Mouse (Mus musculus) midbrain, embryonic 16.5 days (tissue): ENCODE measurements around the gene Kank1. TPM values are rescaled to one million over a fixed set of nuclear protein-coding genes. Genes with fewer than 3 reads are reported as not detected.

Source experiments
- ATAC-seq: fragments of 200-750 bp; cut with Nextera tagmentation; 2 replicates; pipeline ENCODE4 v1.8.0; 2017; ENCODE audit warnings: moderate TSS enrichment
- H3K27ac ChIP-seq: fragments of 300-500 bp; sonication (generic); 2 replicates; pipeline ENCODE4 v1.5.1; 2014; ENCODE audit warnings: mild to moderate bottlenecking, low read length, mixed read lengths
- H3K27me3 ChIP-seq: fragments of 300-500 bp; sonication (generic); 2 replicates; pipeline ENCODE4 v1.6.1; 2014; ENCODE audit warnings: low read depth, low read length, mixed read lengths; ENCODE audit not compliant: control insufficient read depth, insufficient read depth
- H3K36me3 ChIP-seq: fragments of 300-500 bp; sonication (generic); 2 replicates; pipeline ENCODE4 v1.6.1; 2014; ENCODE audit warnings: mild to moderate bottlenecking, low read length, moderate library complexity, mixed read lengths; ENCODE audit not compliant: control insufficient read depth, insufficient read depth
- H3K4me1 ChIP-seq: fragments of 300-500 bp; sonication (generic); 2 replicates; pipeline ENCODE4 v1.6.1; 2014; ENCODE audit warnings: mild to moderate bottlenecking, low read length, mixed read lengths; ENCODE audit not compliant: control insufficient read depth, insufficient read depth
- H3K4me2 ChIP-seq: fragments of 300-500 bp; sonication (generic); 2 replicates; pipeline ENCODE4 v1.6.1; 2014; ENCODE audit warnings: mild to moderate bottlenecking, low read length, mixed read lengths
- H3K4me3 ChIP-seq: fragments of 300-500 bp; sonication (generic); 2 replicates; pipeline ENCODE4 v1.5.1; 2014; ENCODE audit warnings: low read depth, mild to moderate bottlenecking, low read length, moderate library complexity, mixed read lengths
- H3K9ac ChIP-seq: fragments of 300-500 bp; sonication (generic); 2 replicates; pipeline ENCODE4 v1.6.1; 2014; ENCODE audit warnings: low read depth, low read length, mixed read lengths
- H3K9me3 ChIP-seq: fragments of 300-500 bp; sonication (generic); replicated peaks from 2 replicates; pipeline ENCODE4 v1.6.1; 2014; ENCODE audit warnings: mild to moderate bottlenecking, low read length, mixed read lengths; ENCODE audit not compliant: control insufficient read depth, poor library complexity, severe bottlenecking
- WGBS: fragments of 180-500 bp; shearing (Covaris S2); extraction: QIAGEN DNeasy Blood & Tissue Kit; methylation state at CpG from one replicate; pipeline ENCODE4 v1.1.7; 2014; 5-methylcytosine and 5-hydroxymethylcytosine counted together
- polyA plus RNA-seq: library from polyadenylated mRNA; unstranded; fragments of >200 nt; fragmentation: Nextera tagmentation; extraction: Ambion mirVana; gene quantifications from 2 replicates; pipeline ENCODE4 v1.2.1, GENCODE M21; 2015

Gene Kank1
- polyA plus RNA-seq, 1 experiment from 2014 or later, result 8.4 TPM

DNA sequence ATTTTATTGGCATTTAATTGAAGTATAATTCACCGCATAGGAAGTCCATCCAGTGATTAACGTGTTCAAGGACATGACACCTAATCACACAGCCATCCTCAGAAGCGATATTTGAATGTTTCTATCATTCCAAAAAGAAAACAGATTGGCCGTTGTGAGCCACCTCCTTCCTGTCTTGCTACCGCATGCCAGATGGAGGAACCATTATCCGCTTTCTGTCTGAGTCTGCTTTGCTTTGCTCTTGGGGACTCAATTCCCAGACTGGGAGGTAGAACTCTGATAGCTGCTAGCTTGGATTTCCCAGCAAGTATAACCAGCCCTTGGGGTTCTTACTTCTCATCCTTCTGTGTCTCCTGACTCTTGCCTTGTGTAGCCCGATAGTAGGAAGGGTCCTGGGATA is 125.2 kb downstream of the Kank1 start:
- H3K9ac ChIP-seq, result no peak overlapping the region
- 73% methylated on average over 7 of the region's 7 CpGs for WGBS
- no peaks in the 10 kb centered on the region for H3K9me3 ChIP-seq
- no peak overlapping the region for H3K27ac ChIP-seq
- ATAC-seq, result no peak
- H3K36me3 ChIP-seq, result no peaks in the 10 kb centered on the region
- no peak overlapping the region for H3K4me3 ChIP-seq
- no peak overlapping the region for H3K4me2 ChIP-seq
- no peaks in the 10 kb centered on the region for H3K27me3 ChIP-seq
- peaks cover 2% of the 10 kb centered on the region; the same call in 1 of the 2 replicates for H3K4me1 ChIP-seq

DNA sequence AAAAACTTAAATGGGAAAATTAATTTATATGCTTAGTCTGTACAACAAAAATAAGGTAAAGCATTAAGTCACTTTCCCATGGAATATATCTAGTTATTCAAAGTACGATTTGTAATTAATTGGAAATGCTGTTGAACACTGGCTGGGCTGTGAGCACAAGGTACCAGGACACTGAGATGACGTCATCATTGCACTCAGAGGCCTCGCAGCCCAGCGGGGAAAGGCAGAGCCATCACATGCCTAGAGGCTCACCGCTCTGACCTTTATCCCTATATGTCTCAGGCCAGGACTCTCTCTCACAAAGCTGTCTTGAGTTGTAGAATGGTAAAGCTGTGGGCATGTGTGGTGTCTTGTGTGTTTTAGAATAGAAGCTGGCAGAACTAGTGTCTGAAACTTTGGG is 128.9 kb downstream of the Kank1 start:
- H3K9me3 ChIP-seq, result no peaks in the 10 kb centered on the region
- H3K4me2 ChIP-seq, result no peak overlapping the region
- no peak overlapping the region for H3K9ac ChIP-seq
- no peak overlapping the region for H3K27ac ChIP-seq
- no peaks in the 10 kb centered on the region for H3K36me3 ChIP-seq
- no peak for ATAC-seq
- H3K4me3 ChIP-seq, result no peak overlapping the region
- H3K27me3 ChIP-seq, result no peaks in the 10 kb centered on the region
- H3K4me1 ChIP-seq, result no peaks in the 10 kb centered on the region; the same call in 1 of the 2 replicates
- WGBS, result 81% methylated on average over 5 of the region's 5 CpGs

DNA sequence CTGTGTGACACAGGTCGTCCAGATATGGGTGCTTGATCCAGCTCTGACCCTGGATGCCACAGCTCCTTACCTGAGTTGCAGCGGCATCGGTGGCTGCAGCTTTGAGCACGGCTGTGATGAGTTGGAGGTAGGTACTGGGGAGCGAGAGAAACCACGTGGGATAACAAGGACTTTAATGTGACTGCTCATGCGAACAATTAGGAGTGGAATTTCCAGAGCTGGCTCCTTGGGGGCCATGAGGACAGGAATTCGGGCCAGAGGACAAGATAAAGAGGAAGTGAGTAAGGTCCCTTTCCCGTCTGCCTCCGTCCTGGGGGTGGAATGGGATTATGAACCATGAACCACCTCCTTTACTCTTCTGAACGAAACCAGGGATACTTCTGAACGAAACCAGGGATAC is 129.8 kb downstream of the Kank1 start:
- ATAC-seq, result no peak
- H3K27ac ChIP-seq, result no peak overlapping the region
- no peaks in the 10 kb centered on the region for H3K36me3 ChIP-seq
- 55% methylated on average over 12 of the region's 12 CpGs for WGBS
- H3K9me3 ChIP-seq, result no peaks in the 10 kb centered on the region
- H3K4me3 ChIP-seq, result no peak overlapping the region
- H3K4me1 ChIP-seq, result no peaks in the 10 kb centered on the region
- H3K4me2 ChIP-seq, result no peak overlapping the region
- H3K9ac ChIP-seq, result no peak overlapping the region
- H3K27me3 ChIP-seq, result no peaks in the 10 kb centered on the region

DNA sequence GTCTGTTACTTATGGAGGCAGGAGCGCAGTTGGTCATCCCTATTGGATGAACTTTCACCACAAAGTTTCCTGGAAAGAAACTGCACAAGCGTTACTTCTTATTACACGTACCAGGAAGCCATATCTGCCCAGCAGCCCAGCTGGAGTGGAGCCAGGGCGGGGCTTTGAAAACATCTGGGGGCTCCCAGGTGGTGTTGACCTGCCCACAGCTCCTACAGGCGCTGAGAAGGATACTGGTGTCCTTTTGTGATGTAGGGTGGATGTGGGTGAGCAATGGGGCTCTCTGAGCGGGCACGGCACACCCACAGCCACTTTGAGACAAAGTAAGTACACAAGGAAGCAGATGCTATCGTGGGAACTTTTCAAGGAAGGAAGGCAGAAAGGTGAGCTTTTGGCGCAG is 133.7 kb downstream of the Kank1 start:
- 96% methylated on average over 9 of the region's 9 CpGs for WGBS
- no peak overlapping the region for H3K9ac ChIP-seq
- ATAC-seq, result no peak

DNA sequence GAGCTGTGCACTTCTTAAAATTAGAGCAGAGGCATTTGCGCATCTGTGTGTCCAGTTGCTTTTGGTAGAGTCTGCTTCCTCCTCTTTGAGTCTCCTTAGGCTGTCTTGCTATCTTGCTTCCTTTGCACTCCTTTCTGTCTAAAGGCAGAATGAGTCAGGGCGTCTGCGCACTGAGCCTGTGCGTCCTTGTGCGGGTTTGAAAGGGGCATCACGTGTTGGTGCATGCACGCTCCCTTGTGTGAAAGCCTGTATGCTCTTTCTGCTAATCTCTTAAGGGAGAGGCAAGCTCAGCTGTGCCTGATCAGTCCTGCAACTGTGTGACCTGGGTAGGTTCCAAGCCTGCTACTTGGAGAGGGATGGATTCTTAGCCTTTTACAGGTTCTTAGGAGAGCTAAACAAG is 136.0 kb downstream of the Kank1 start:
- no peak overlapping the region for H3K4me3 ChIP-seq
- WGBS, result 67% methylated on average over 7 of the region's 7 CpGs
- no peak overlapping the region for H3K4me2 ChIP-seq
- peaks cover 11% of the 10 kb centered on the region; the same call in 1 of the 2 replicates for H3K4me1 ChIP-seq
- no peaks in the 10 kb centered on the region for H3K27me3 ChIP-seq
- no peaks in the 10 kb centered on the region for H3K9me3 ChIP-seq
- no peak for ATAC-seq
- H3K9ac ChIP-seq, result no peak overlapping the region
- no peak overlapping the region for H3K27ac ChIP-seq
- no peaks in the 10 kb centered on the region for H3K36me3 ChIP-seq

More for the DNA sequence above, 133.7 kb downstream of the Kank1 start:
- no peaks in the 10 kb centered on the region for H3K9me3 ChIP-seq
- no peaks in the 10 kb centered on the region for H3K36me3 ChIP-seq
- no peak overlapping the region for H3K4me2 ChIP-seq
- H3K4me1 ChIP-seq, result peaks cover 11% of the 10 kb centered on the region; the same call in 1 of the 2 replicates
- no peak overlapping the region for H3K27ac ChIP-seq
- no peaks in the 10 kb centered on the region for H3K27me3 ChIP-seq
- no peak overlapping the region for H3K4me3 ChIP-seq

DNA sequence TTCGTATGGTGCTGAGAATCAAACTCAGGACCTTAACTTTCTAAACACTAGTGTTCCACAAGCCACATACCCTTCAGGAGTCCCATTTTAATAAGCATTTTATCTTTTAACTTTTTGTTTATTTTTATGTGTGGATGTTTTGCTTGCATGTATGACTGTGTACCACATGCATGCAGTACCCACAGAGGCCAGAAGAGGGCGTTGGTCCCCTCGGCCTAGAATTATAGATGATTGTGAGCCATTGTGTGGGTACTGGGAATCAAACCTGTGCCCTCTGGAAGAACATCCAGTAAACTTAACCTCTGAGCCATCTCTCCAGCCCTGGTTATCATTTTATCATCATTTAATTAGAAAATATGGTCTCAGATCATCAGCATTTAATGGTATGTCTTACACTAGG is 136.8 kb downstream of the Kank1 start:
- 68% methylated on average over 3 of the region's 3 CpGs for WGBS
- no peak overlapping the region for H3K9ac ChIP-seq
- H3K4me3 ChIP-seq, result no peak overlapping the region
- ATAC-seq, result no peak
- no peak overlapping the region for H3K4me2 ChIP-seq
- H3K27me3 ChIP-seq, result no peaks in the 10 kb centered on the region
- peaks cover 11% of the 10 kb centered on the region; the same call in 1 of the 2 replicates for H3K4me1 ChIP-seq
- H3K9me3 ChIP-seq, result no peaks in the 10 kb centered on the region
- no peak overlapping the region for H3K27ac ChIP-seq
- no peaks in the 10 kb centered on the region for H3K36me3 ChIP-seq

DNA sequence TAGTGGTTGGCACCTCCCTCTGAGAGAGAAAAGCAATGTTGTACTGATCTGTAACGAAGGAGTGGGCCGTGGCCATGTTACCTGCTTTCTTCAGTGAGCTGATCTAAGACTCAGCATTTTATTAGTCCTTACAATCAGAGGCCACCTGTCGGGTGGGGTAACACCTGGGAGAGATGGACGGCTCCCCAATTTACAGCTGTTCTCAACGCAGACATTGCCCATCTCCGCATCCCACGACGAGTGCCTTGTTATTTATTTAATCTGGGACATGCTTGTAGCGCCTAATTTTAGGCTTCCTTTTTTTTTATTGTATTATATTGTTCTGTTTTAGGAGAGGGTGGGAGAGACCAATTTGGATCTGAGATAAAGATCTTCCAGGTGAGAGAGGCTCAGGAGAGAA is 137.4 kb downstream of the Kank1 start:
- Histone ChIP-seq H3K9me3 (no peaks in the 10 kb centered on the region), H3K4me2 (no peak overlapping the region), H3K27me3 (no peaks in the 10 kb centered on the region), H3K4me1 (peaks cover 11% of the 10 kb centered on the region; the same call in 1 of the 2 replicates), H3K4me3 (no peak overlapping the region), H3K9ac (no peak overlapping the region), H3K27ac (no peak overlapping the region), H3K36me3 (no peaks in the 10 kb centered on the region)
- ATAC-seq, result no peak
- 80% methylated on average over 9 of the region's 9 CpGs for WGBS

DNA sequence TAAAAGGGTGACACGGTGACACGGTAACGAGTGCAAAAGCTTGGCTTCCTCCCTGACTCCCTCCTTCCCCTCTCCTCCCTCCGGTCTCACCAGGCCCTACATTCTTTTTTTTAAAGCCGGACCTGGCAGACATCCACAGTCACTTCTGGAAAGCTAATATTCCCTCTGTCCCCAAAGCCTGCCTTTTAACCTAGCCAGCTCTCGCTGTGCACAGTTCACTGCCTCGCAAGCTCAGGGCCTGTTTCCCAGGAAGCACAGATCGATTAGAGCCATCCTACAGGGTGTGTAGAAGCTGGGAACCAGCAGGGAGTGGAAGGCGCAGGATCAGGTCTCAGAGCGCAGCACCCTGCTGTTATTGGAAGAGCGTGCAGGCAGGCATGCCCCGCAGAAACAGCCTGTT is 138.2 kb downstream of the Kank1 start:
- H3K4me2 ChIP-seq, result peak overlapping the region; percentile 17; the same call in 1 of the 2 replicates
- no peak overlapping the region for H3K27ac ChIP-seq
- no peaks in the 10 kb centered on the region for H3K36me3 ChIP-seq
- no peak overlapping the region for H3K4me3 ChIP-seq
- no peaks in the 10 kb centered on the region for H3K9me3 ChIP-seq
- H3K27me3 ChIP-seq, result no peaks in the 10 kb centered on the region
- ATAC-seq, result peak; percentile 68
- peaks cover 11% of the 10 kb centered on the region; the same call in 1 of the 2 replicates for H3K4me1 ChIP-seq
- WGBS, result 6% methylated on average over 12 of the region's 12 CpGs
- no peak overlapping the region for H3K9ac ChIP-seq

DNA sequence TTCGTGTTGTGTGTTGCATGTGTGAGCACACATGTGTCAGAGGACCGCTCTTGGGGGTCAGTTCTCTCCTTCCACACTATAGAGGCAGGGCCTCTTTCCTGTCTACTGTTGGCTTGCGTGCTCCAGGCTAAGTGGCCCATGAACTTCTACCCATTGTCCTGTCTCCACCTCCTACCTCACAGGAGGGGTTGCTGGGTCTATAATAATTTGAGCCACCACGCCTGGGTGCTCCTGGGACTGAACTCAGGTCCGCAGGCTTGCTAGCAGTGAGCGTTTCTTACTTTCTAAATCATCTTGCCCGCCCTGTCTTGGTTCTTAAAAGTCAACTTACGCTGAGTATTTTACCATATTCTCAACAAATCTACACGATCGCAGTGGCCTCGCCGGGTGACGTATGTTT is 140.1 kb downstream of the Kank1 start:
- Histone ChIP-seq H3K9me3 (no peaks in the 10 kb centered on the region), H3K4me1 (peaks cover 11% of the 10 kb centered on the region; the same call in 1 of the 2 replicates), H3K36me3 (no peaks in the 10 kb centered on the region), H3K9ac (no peak overlapping the region), H3K27me3 (no peaks in the 10 kb centered on the region; the same call in 1 of the 2 replicates), H3K4me3 (no peak overlapping the region), H3K4me2 (no peak overlapping the region), H3K27ac (no peak overlapping the region)
- 91% methylated on average over 13 of the region's 13 CpGs for WGBS
- ATAC-seq, result no peak
